Mouse (Mus musculus) ES-E14 (cell line): Measurements from ENCODE around the gene Tet2.

Experiments used
- CHD2 ChIP-seq: IDR thresholded peaks from 2 replicates; pipeline ENCODE4 v1.6.1; 2014; ENCODE audit warnings: mild to moderate bottlenecking, low read depth, low read length, inconsistent platforms
- ZNF384 ChIP-seq: IDR thresholded peaks from 2 replicates; pipeline ENCODE4 v1.6.1; 2012; ENCODE audit warnings: low read depth, low read length, inconsistent platforms

DNA sequence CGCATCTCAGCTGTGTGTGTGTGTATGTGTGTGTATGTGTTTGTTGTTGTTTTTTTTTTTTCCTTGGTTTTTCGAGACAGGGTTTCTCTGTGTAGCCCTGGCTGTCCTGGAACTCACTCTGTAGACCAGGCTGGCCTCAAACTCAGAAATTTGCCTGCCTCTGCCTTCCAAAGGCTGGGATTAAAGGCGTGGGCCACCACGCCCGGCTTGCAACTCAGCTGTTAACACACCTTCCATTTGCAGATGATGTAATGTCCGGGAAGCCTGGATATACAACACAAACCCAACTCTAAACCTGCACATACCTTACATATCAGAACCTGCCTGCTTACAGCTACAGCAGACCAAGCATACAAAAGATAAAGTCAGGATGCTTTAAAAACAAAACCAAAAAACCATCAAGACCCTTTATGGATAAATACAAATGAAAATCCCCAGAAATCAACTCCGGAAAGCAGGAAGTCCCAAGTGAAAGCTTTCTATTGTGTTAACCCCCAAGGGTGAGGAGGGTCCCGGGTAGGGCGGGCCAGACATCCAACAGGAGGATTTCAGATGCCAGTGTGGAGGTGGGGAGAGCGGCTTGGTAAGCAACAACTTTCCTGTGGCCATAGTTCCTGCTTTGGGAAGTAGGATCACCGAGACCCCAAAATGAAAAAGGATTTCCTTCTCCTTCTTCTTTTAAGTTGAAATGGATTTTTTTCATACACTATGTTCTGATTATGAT lies 11.5 kb downstream of the Tet2 start:
- TF ChIP-seq CHD2 (no peak), ZNF384 (no peak)
